Mouse (Mus musculus) midbrain, embryonic 11.5 days (tissue): ENCODE measurements around the gene Tekt1. TPM values are rescaled to one million over a fixed set of nuclear protein-coding genes. Genes with fewer than 3 reads are reported as not detected.
"Not testable (repeated sequence)": the region's sequence is repeated elsewhere in the genome, so short reads cannot be mapped to it uniquely, and the experiment has no call there.

Source experiments
- ATAC-seq: fragments of 200-750 bp; cut with Nextera tagmentation; 2 replicates; pipeline ENCODE4 v1.8.0; 2017; ENCODE audit warnings: moderate TSS enrichment, moderate library complexity; ENCODE audit not compliant: low FRiP score
- DNase-seq: peaks from one replicate; pipeline ENCODE4 v3.0.0; 2015; ENCODE audit warnings: low spot score; ENCODE audit errors: missing footprints
- H3K27ac ChIP-seq: fragments of 300-500 bp; sonication (generic); 2 replicates; pipeline ENCODE4 v1.5.1; 2014; ENCODE audit warnings: low read depth, low read length
- H3K27me3 ChIP-seq: fragments of 300-500 bp; sonication (generic); 2 replicates; pipeline ENCODE4 v1.6.1; 2014; ENCODE audit warnings: mild to moderate bottlenecking, low read length, moderate library complexity, mixed read lengths; ENCODE audit not compliant: control insufficient read depth, insufficient read depth
- H3K36me3 ChIP-seq: fragments of 300-500 bp; sonication (generic); 2 replicates; pipeline ENCODE4 v1.6.1; 2014; ENCODE audit warnings: mild to moderate bottlenecking, low read length, moderate library complexity, mixed read lengths; ENCODE audit not compliant: control insufficient read depth, insufficient read depth
- H3K4me1 ChIP-seq: fragments of 300-500 bp; sonication (generic); 2 replicates; pipeline ENCODE4 v1.6.1; 2014; ENCODE audit warnings: low read length; ENCODE audit not compliant: control insufficient read depth, insufficient read depth
- H3K4me2 ChIP-seq: fragments of 300-500 bp; sonication (generic); 2 replicates; pipeline ENCODE4 v1.6.1; 2014; ENCODE audit warnings: mild to moderate bottlenecking, moderate library complexity
- H3K4me3 ChIP-seq: fragments of 300-500 bp; sonication (generic); 2 replicates; pipeline ENCODE4 v1.5.1; 2014; ENCODE audit warnings: low read depth, low read length
- H3K9ac ChIP-seq: fragments of 300-500 bp; sonication (generic); 2 replicates; pipeline ENCODE4 v1.6.1; 2014; ENCODE audit warnings: low read length
- H3K9me3 ChIP-seq: fragments of 300-500 bp; sonication (generic); 2 replicates; pipeline ENCODE4 v1.6.1; 2016; ENCODE audit warnings: low read length; ENCODE audit not compliant: control insufficient read depth
- WGBS: fragments of 180-500 bp; shearing (Covaris S2); extraction: QIAGEN DNeasy Blood & Tissue Kit; methylation state at CpG from one replicate; pipeline ENCODE4 v1.1.7; 2014; 5-methylcytosine and 5-hydroxymethylcytosine counted together
- polyA plus RNA-seq: library from polyadenylated mRNA; unstranded; fragments of >200 nt; fragmentation: Nextera tagmentation; extraction: Ambion mirVana; gene quantifications from 2 replicates; pipeline ENCODE4 v1.2.1, GENCODE M21; 2014

Gene Tekt1
- polyA plus RNA-seq, 1 experiment from 2014 or later: 5.3 TPM

DNA sequence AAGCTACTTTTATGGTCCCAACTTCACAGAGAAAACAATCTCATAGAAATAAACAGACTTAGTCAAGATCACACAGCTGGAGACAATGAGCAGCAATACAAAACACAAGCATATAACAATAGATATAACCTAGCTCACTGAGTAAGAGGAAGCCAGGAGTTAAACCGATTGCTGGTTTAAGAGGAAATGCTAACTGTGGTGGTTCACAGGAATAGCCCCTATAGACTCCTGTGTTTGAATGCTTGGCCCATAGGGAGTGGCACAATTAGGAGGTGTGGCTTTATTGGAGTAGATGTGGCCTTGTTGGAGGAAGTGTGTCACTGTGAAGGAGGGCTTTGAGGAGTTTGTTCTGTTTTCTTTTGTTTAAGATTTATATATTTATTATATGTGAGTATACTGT is 10.0 kb downstream of the Tekt1 start:
- DNase-seq (no peak), ATAC-seq (no peak)
- H3K36me3 ChIP-seq: no peaks in the 10 kb centered on the region
- no peak overlapping the region for H3K4me2 ChIP-seq
- no peak overlapping the region for H3K4me3 ChIP-seq
- H3K9me3 ChIP-seq: no peaks in the 10 kb centered on the region
- no peaks in the 10 kb centered on the region for H3K27me3 ChIP-seq
- WGBS: 84% methylated on average over 1 of the region's 1 CpGs
- H3K4me1 ChIP-seq: no peaks in the 10 kb centered on the region
- no peak overlapping the region for H3K27ac ChIP-seq
- no peak overlapping the region for H3K9ac ChIP-seq

DNA sequence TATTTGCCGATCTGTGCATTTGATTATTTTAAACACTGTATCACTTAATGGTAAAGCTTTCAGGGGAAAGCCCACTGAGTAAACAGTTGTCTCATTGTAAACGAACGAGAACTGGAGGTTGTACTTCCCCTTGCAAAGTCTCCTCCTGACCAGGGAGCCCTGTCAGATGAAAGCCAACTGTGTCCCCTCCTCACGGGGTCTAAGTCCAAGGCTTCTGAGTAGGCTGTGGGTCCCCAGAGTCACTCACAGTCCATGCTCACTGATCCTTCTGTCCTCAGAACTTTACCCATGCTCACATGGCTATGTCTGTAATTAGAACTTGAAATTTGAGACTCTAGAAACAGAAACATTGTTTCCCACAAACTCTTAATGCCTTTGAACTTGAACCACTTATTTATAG is 12.6 kb downstream of the Tekt1 start:
- DNase-seq: no peak

DNA sequence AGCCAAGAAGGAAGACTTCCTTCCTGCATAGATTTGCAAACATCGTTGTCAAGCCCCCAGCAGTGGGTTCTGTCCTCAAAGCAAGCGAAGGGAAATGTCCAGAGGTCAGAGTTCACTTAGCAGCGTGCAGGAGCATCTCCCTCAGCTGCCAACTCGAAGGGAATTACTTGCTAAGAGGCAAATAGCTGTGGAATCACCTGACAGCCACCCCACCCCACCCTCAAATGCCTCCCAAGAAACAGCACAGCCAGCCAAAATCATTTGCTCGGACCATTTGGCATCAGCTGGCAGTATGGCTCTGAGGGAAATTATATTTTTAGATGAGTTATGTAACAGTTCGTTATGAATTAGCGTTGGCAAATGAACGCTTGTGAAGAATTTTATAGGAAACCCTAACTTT is 13.2 kb downstream of the Tekt1 start:
- no peak overlapping the region for H3K4me3 ChIP-seq
- H3K27me3 ChIP-seq: no peaks in the 10 kb centered on the region
- H3K9me3 ChIP-seq: no peaks in the 10 kb centered on the region
- no peak overlapping the region for H3K27ac ChIP-seq
- H3K4me1 ChIP-seq: no peaks in the 10 kb centered on the region
- H3K36me3 ChIP-seq: no peaks in the 10 kb centered on the region
- 66% methylated on average over 8 of the region's 8 CpGs for WGBS
- no peak overlapping the region for H3K4me2 ChIP-seq
- ATAC-seq (no peak), DNase-seq (no peak)
- H3K9ac ChIP-seq: no peak overlapping the region

More for the DNA sequence above, 12.6 kb downstream of the Tekt1 start:
- Histone ChIP-seq H3K36me3 (no peaks in the 10 kb centered on the region), H3K4me2 (no peak overlapping the region), H3K27ac (no peak overlapping the region), H3K27me3 (no peaks in the 10 kb centered on the region), H3K9ac (no peak overlapping the region), H3K4me3 (no peak overlapping the region), H3K4me1 (no peaks in the 10 kb centered on the region), H3K9me3 (no peaks in the 10 kb centered on the region)
- 77% methylated on average over 4 of the region's 4 CpGs for WGBS
- no peak for ATAC-seq

DNA sequence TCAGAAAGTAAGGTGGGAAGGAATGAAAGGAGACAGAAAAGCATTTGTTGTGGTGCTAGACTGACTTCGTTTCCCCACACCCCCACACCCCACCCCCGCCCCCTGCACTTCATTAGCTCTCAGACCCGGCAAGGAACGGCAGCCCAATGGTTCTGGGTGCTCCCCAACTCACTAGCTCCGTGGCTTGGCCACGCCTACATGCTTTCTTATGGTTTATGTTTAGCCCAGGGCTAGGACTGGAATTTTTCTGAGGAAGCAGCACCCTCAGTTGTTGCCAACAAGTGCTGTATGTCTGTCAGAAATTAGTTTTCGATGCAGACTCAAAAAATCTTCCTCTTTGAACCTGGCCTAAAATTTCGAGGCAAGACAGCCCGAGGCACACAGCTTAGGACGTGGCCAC is 13.7 kb downstream of the Tekt1 start:
- WGBS: 70% methylated on average over 10 of the region's 10 CpGs
- Histone ChIP-seq H3K36me3 (no peaks in the 10 kb centered on the region), H3K4me3 (no peak overlapping the region), H3K27ac (no peak overlapping the region), H3K4me2 (no peak overlapping the region), H3K9me3 (no peaks in the 10 kb centered on the region), H3K9ac (no peak overlapping the region), H3K27me3 (no peaks in the 10 kb centered on the region), H3K4me1 (no peaks in the 10 kb centered on the region)
- DNase-seq: no peak
- no peak for ATAC-seq

DNA sequence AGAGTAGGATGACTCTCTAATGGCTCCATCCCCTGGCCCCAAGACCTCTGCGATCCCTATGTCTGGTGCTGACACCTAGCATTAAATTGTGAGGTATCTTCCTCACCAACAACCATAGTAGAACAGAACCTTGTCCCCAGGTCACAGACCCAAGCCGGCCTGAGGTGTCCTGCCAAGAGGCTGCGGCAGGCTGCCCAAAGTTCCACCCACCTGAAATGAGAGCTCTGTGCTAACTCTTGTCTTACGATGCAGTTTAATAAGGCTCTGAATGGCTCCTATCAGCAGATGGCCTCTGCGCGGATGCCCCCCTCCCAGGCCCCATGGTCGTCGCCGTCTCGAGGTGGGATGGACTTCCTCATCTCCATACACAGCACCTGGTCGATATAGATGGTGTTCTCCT is 17.8 kb downstream of the Tekt1 start:
- DNase-seq (no peak), ATAC-seq (no peak)
- no peaks in the 10 kb centered on the region for H3K36me3 ChIP-seq
- WGBS: 89% methylated on average over 11 of the region's 11 CpGs
- no peaks in the 10 kb centered on the region for H3K27me3 ChIP-seq
- H3K27ac ChIP-seq: no peak overlapping the region
- no peak overlapping the region for H3K4me3 ChIP-seq
- no peaks in the 10 kb centered on the region for H3K9me3 ChIP-seq
- no peak overlapping the region for H3K4me2 ChIP-seq
- no peaks in the 10 kb centered on the region for H3K4me1 ChIP-seq
- no peak overlapping the region for H3K9ac ChIP-seq

DNA sequence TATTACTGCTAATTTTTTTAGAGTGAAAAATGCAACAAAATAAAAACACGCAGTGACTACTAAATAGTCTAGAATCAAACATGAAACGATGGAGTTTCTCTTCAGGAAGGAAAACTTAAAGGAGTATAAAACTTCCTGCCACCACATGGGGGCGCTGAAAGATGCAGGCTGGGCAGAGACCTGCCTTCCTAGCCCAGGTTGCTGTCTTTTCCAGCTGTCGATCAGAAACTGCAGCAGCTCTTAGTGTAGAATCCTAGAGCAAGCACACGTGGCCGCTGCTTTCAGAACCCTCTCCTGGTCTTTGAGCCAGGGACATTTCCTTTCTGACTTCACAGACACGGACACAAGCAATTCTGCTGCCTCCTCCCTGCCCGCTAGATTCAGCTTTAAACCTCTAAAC is 18.3 kb downstream of the Tekt1 start:
- peak; percentile 91 for DNase-seq
- peaks cover 2% of the 10 kb centered on the region; the same call in 1 of the 2 replicates for H3K4me1 ChIP-seq
- no peak overlapping the region for H3K4me2 ChIP-seq
- ATAC-seq: no peak
- no peak overlapping the region for H3K9ac ChIP-seq
- no peak overlapping the region for H3K27ac ChIP-seq
- H3K36me3 ChIP-seq: no peaks in the 10 kb centered on the region
- no peak overlapping the region for H3K4me3 ChIP-seq
- 32% methylated on average over 8 of the region's 8 CpGs for WGBS
- H3K9me3 ChIP-seq: no peaks in the 10 kb centered on the region
- no peaks in the 10 kb centered on the region for H3K27me3 ChIP-seq

DNA sequence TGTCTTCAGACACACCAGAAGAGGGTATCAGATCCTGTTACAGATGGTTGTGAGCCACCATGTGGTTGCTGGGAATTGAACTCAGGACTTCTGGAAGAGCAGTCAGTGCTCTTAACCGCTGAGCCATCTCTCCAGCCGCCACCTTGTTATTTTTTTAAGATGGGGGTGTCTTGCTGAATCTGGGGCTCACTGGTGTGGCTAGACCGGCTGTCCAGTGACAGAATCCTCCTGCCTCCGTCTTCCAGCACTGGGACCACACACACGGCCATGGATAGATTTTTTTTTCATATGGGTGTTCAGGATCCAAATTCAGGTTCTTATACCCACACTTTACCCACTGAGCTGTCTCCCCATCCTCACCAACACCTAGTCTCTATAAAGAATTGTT is 19.0 kb downstream of the Tekt1 start:
- not testable (repeated sequence) for H3K9me3 ChIP-seq, H3K9ac ChIP-seq, H3K4me1 ChIP-seq, ATAC-seq, H3K36me3 ChIP-seq, H3K4me2 ChIP-seq, H3K27ac ChIP-seq, H3K4me3 ChIP-seq, H3K27me3 ChIP-seq
- DNase-seq: peak; percentile 72
- 90% methylated on average over 5 of the region's 5 CpGs for WGBS

DNA sequence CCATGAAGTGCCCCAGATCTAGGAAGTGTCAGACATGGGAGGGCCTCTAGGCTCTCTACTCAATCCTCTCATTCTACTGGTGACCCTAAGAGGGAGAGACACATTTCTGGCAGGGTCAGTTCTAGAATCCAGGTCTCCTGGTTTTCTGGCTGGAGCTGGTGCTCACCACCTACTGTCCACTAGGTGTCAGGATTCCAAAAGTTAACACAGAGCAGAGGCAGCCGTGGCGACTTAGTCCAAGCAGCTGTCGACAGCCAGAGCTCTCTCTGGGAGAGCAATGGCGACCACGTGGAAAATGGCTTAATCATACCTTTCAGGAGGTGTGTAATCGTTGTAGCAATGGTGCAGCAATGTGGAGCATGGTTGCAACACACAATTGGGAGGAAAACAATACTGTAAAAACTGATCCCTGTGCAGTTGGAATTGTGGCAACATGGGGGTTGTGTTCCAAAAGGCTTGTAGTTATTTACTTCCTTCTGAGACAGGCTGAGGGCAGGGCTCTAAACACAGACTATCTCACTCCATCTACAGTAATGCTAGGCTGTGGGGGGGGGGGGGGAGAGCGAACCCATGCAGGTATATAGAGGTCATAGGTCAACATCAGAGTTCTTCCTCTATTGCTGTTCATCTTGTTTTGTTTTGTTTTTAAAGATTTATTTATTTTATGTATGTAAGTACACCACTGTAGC is 19.5 kb downstream of the Tekt1 start:
- H3K27me3 ChIP-seq: no peaks in the 10 kb centered on the region
- H3K4me2 ChIP-seq: no peak overlapping the region
- 9% methylated on average over 7 of the region's 7 CpGs for WGBS
- H3K9ac ChIP-seq: no peak overlapping the region
- DNase-seq: peak; percentile 90
- peaks cover 8% of the 10 kb centered on the region for H3K4me1 ChIP-seq
- ATAC-seq: peak; percentile 79; the same call in 1 of the 2 replicates
- no peaks in the 10 kb centered on the region for H3K9me3 ChIP-seq
- no peak overlapping the region for H3K27ac ChIP-seq
- no peaks in the 10 kb centered on the region for H3K36me3 ChIP-seq
- H3K4me3 ChIP-seq: no peak overlapping the region

DNA sequence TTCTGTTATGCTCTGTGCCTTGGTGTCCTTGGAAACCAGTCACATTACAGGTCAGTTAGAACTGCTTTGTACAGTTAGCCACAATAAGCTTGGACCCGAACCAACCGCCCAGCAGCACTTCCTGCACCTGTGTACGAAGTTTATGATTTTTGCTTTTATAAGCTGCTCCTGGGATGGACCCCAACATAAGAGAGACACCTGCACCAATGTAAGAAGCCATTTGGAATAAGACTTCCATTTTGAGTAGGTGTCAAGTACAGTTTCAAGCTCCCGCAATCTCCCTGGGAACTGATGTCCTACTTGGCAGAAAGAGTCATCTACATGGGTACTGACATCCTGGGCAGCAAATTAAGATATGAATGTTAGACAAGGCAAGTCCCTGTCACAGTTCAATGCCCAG is 22.5 kb downstream of the Tekt1 start:
- H3K27me3 ChIP-seq: no peaks in the 10 kb centered on the region
- no peak overlapping the region for H3K4me3 ChIP-seq
- H3K36me3 ChIP-seq: no peaks in the 10 kb centered on the region
- ATAC-seq (no peak), DNase-seq (peak; percentile 76)
- no peaks in the 10 kb centered on the region for H3K9me3 ChIP-seq
- no peak overlapping the region for H3K9ac ChIP-seq
- peaks cover 8% of the 10 kb centered on the region for H3K4me1 ChIP-seq
- H3K4me2 ChIP-seq: no peak overlapping the region
- 78% methylated on average over 4 of the region's 4 CpGs for WGBS
- 0 out of 2 replicates have a peak overlapping the region, but pooled peaks have one; percentile 37 for H3K27ac ChIP-seq
